Mouse (Mus musculus) heart, embryonic 11.5 days (tissue): ENCODE results near the gene St6galnac1. TPM values are rescaled to one million over a fixed set of nuclear protein-coding genes. Genes with fewer than 3 reads are reported as not detected.

Experiments used
- ATAC-seq: fragments of 200-750 bp; cut with Nextera tagmentation; replicated peaks from 2 replicates; pipeline ENCODE4 v1.8.0; 2017; ENCODE audit warnings: moderate library complexity; ENCODE audit not compliant: insufficient number of reproducible peaks, low FRiP score, low TSS enrichment
- H3K27ac ChIP-seq: fragments of 300-500 bp; sonication (generic); 2 replicates; pipeline ENCODE4 v1.5.1; 2014; ENCODE audit warnings: mild to moderate bottlenecking, low read depth, low read length
- H3K27me3 ChIP-seq: fragments of 300-500 bp; sonication (generic); 2 replicates; pipeline ENCODE4 v1.6.1; 2014; ENCODE audit warnings: mild to moderate bottlenecking, low read length, mixed read lengths; ENCODE audit not compliant: control insufficient read depth, insufficient read depth
- H3K36me3 ChIP-seq: fragments of 300-500 bp; sonication (generic); 2 replicates; pipeline ENCODE4 v1.6.1; 2014; ENCODE audit warnings: mild to moderate bottlenecking, low read length, moderate library complexity, mixed read lengths; ENCODE audit not compliant: control insufficient read depth, insufficient read depth
- H3K4me1 ChIP-seq: fragments of 300-500 bp; sonication (generic); 2 replicates; pipeline ENCODE4 v1.6.1; 2014; ENCODE audit warnings: low read length; ENCODE audit not compliant: control insufficient read depth, insufficient read depth
- H3K4me2 ChIP-seq: fragments of 300-500 bp; sonication (generic); 2 replicates; pipeline ENCODE4 v1.6.1; 2014; ENCODE audit warnings: mild to moderate bottlenecking, moderate library complexity
- H3K4me3 ChIP-seq: fragments of 300-500 bp; sonication (generic); 2 replicates; pipeline ENCODE4 v1.5.1; 2014; ENCODE audit warnings: low read depth, low read length
- H3K9ac ChIP-seq: fragments of 300-500 bp; sonication (generic); 2 replicates; pipeline ENCODE4 v1.6.1; 2014; ENCODE audit warnings: mild to moderate bottlenecking, low read depth, low read length, moderate library complexity
- H3K9me3 ChIP-seq: fragments of 300-500 bp; sonication (generic); replicated peaks from 2 replicates; pipeline ENCODE4 v1.6.1; 2016; ENCODE audit warnings: low read length; ENCODE audit not compliant: control insufficient read depth
- WGBS: fragments of 180-500 bp; shearing (Covaris S2); extraction: QIAGEN DNeasy Blood & Tissue Kit; methylation state at CpG from one replicate; pipeline ENCODE4 v1.1.7; 2014; ENCODE audit not compliant: insufficient replicate concordance; 5-methylcytosine and 5-hydroxymethylcytosine counted together
- polyA plus RNA-seq: library from polyadenylated mRNA; unstranded; fragments of >200 nt; fragmentation: Nextera tagmentation; extraction: Ambion mirVana; gene quantifications from 2 replicates; pipeline ENCODE4 v1.2.1, GENCODE M21; 2014

The St6galnac1 gene
- polyA plus RNA-seq, 1 experiment from 2014 or later, result not detected

GRCm38 (mm10) chr11:116810528-116810927, 35.2 kb upstream of the St6galnac1 start:
- no peak overlapping the region for H3K4me2 ChIP-seq
- 72% methylated on average over 11 of the region's 11 CpGs for WGBS
- peaks cover 43% of the 10 kb centered on the region for H3K4me1 ChIP-seq

GRCm38 (mm10) chr11:116809520-116809919, 34.2 kb upstream of the St6galnac1 start:
- 77% methylated on average over 8 of the region's 8 CpGs for WGBS
- Histone ChIP-seq H3K4me2 (no peak overlapping the region), H3K27me3 (no peaks in the 10 kb centered on the region), H3K9me3 (no peaks in the 10 kb centered on the region), H3K9ac (no peak overlapping the region), H3K4me3 (no peak overlapping the region), H3K36me3 (no peaks in the 10 kb centered on the region), H3K4me1 (peaks cover 33% of the 10 kb centered on the region), H3K27ac (no peak overlapping the region)
- no peak for ATAC-seq

More at GRCm38 (mm10) chr11:116810528-116810927, 35.2 kb upstream of the St6galnac1 start:
- Histone ChIP-seq H3K4me3 (no peak overlapping the region), H3K9ac (no peak overlapping the region), H3K9me3 (no peaks in the 10 kb centered on the region), H3K27ac (no peak overlapping the region), H3K36me3 (no peaks in the 10 kb centered on the region), H3K27me3 (no peaks in the 10 kb centered on the region)
- ATAC-seq, result no peak

DNA sequence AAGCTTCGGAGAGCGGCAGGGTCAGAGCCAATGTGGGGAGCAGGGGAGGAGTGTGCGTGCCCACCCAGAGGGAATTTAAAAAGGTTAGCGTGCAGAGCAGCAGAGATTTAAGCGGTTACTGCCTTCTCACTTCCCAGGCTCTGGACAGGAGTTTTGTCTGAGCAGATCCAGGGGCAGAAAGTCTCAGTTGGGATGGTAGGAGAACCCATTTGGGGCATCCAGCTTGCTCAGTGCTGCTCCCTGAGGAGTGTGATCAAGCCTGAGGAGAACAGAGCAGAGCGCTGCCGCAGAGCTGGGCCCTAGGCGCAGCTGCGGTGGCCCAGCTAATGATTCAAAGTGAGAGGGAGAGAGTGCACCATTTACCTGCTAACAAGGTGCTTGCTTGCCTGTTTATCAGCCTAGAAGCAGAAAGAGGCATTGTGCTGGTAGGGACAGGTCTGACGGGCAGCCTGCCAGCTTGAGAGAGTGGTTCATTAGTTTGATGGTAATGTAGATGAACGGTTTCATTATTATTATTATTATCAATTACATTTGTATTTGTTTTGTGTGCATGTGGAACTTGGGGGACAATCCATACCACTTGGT, 33.6 kb upstream of the St6galnac1 start:
- 72% methylated on average over 11 of the region's 11 CpGs for WGBS
- Histone ChIP-seq H3K9ac (no peak overlapping the region), H3K4me3 (no peak overlapping the region), H3K4me1 (peaks cover 27% of the 10 kb centered on the region), H3K36me3 (no peaks in the 10 kb centered on the region), H3K27ac (no peak overlapping the region), H3K9me3 (no peaks in the 10 kb centered on the region), H3K4me2 (no peak overlapping the region), H3K27me3 (no peaks in the 10 kb centered on the region)
- ATAC-seq, result no peak

DNA sequence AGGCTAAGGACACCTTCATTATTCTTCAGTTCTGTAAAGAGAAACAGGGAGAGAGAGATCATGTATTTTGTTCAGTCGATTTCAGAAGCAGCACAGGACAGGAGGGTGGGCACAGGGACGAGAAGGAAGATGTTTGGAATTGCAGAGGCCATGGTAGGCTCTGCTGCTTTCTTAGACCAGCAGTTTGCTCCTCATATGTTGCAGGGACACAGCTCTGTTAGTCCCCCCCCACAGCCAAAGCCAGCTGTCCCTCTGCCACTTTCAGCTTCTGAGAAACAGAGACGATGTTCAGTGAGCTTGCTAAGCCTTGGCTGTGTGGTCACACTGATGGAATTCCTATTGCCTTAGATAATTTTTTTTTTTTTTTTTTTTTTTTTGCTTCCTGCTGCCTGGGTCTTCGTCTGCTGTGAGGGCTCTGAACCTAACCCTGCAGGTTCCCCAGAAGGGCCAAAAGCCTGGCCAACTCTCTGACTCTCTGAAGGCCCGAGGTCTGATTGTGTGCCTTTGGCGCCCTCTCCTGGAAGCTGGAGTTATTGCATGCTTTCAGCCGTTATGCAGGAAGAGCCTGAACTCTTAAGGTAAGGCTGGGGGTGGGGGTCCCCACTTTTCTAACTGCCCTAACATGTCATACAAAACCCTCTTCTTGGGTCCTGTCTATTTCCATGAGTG, 32.8 kb upstream of the St6galnac1 start:
- Histone ChIP-seq H3K27ac (peak overlapping the region; percentile 66), H3K9ac (peak overlapping the region; percentile 22; the same call in 1 of the 2 replicates), H3K36me3 (no peaks in the 10 kb centered on the region), H3K9me3 (no peaks in the 10 kb centered on the region), H3K4me2 (no peak overlapping the region), H3K4me1 (peaks cover 19% of the 10 kb centered on the region), H3K27me3 (no peaks in the 10 kb centered on the region), H3K4me3 (no peak overlapping the region)
- 24% methylated on average over 7 of the region's 7 CpGs for WGBS
- ATAC-seq, result no peak

DNA sequence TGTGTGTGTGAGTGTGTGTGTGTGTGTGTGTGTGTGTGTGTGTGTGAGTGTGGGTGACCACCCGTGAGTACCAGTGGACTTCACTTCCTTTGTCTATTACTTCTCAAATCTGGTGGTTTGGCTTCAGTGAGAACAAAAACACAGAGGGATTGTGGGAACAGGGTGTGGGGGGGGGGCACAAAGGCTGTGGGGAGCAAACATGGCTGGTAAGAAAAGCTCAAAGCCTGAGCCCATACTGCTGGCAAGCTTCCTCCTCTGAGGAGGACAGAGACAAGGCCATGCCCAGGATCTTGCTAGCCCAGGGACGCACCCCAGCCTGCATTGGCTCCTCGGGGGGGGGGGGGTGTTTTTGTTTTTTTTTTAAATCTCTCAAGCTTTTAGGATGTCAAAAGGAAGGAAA, 32.2 kb upstream of the St6galnac1 start:
- Histone ChIP-seq H3K9ac (peak overlapping the region; percentile 22; the same call in 1 of the 2 replicates), H3K4me3 (no peak overlapping the region), H3K4me2 (no peak overlapping the region), H3K27ac (peak overlapping the region; percentile 66), H3K27me3 (no peaks in the 10 kb centered on the region), H3K36me3 (no peaks in the 10 kb centered on the region), H3K4me1 (peaks cover 13% of the 10 kb centered on the region), H3K9me3 (no peaks in the 10 kb centered on the region)
- ATAC-seq, result no peak
- WGBS, result 58% methylated on average over 3 of the region's 3 CpGs

DNA sequence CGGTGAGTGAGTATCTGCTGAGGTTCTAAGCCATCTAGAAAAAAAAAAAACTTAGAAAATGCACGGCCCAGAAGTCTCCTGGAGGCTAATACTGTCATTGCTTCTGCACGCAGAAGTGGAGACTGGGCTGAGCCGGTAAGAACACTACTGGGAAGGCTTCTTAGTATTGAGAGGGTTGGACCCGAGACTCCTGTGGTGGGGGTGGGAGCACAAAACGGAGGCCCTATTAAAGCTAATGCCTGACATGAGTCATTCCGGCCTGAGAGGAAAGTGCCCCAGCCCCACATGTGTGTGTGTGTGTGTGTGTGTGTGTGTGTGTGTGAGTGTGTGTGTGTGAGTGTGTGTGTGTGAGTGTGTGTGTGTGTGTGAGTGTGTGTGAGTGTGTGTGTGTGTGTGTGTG, 31.8 kb upstream of the St6galnac1 start:
- H3K36me3 ChIP-seq, result no peaks in the 10 kb centered on the region
- peak overlapping the region; percentile 66 for H3K27ac ChIP-seq
- H3K9me3 ChIP-seq, result no peaks in the 10 kb centered on the region
- no peak overlapping the region for H3K4me3 ChIP-seq
- no peak overlapping the region for H3K4me2 ChIP-seq
- H3K4me1 ChIP-seq, result peaks cover 9% of the 10 kb centered on the region
- H3K9ac ChIP-seq, result no peak overlapping the region
- ATAC-seq, result no peak
- 56% methylated on average over 7 of the region's 7 CpGs for WGBS
- no peaks in the 10 kb centered on the region for H3K27me3 ChIP-seq

DNA sequence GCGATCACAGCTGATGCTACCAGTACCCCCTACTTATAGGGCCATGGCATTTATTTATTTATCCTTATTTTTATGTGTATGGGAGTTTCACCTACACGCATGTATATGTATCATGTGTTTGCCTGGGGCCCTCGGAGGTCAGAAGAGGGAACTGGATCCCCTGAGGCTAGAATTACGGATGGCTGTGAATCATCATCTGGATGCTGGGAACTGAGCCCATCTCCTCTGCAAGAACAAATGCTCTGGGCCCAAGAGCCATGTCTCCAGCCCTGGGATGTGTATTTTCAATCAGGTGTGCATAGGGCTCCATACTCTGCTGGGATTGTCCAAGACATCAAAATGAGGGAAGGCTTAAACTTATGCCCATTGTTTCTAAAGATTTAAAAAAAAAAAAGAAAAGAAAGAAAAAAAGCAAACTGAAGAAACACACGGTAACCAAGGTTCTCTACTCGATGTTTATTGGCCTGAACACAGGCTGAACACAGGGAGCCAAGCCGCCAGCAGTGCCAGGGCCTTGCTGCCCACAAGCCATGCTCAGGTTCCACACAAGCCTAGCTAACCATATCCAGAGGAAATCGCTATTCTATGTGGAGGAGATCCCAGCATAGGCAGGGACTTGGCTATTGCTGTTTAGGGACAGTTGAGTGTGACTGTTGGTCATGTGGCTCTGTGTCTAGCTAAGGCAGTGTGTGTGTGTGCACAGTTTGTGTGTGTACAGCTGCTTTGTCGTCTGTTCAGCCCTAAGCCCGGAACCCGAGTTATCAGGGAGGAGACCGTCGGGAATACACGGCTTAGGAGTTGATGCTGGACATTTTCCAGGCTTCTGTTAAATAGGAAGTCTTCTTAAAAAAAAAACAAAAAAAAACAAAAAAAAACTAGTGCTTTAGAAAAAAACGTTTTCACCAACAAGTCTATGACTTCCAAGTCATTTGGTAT, 31.1 kb upstream of the St6galnac1 start:
- Histone ChIP-seq H3K9ac (no peak overlapping the region), H3K36me3 (no peaks in the 10 kb centered on the region), H3K4me2 (no peak overlapping the region), H3K9me3 (no peaks in the 10 kb centered on the region), H3K4me1 (peaks cover 5% of the 10 kb centered on the region), H3K27me3 (no peaks in the 10 kb centered on the region), H3K4me3 (no peak overlapping the region), H3K27ac (peak overlapping the region; percentile 66)
- 70% methylated on average over 15 of the region's 15 CpGs for WGBS
- no peak for ATAC-seq

DNA sequence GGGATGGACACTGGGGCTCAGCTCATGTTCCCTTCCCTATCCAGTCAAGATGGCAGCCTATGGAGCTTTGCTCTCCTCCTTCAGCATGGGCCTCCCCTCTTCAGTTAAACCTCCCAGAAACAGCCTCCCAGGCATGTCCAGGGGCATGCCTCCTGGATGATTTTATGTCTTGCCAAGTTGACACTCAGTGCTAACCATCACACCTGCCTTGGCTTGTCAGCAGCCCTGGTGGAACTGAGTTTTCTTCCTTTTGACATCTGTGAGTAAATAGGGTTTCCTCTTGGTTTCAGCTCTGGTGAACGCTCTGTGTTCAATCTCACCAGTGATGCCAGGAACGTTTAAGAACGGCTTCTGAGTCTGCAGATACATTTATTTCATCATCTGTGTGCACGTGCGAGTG, 27.4 kb upstream of the St6galnac1 start:
- H3K9me3 ChIP-seq, result no peaks in the 10 kb centered on the region
- no peaks in the 10 kb centered on the region; the same call in 1 of the 2 replicates for H3K4me1 ChIP-seq
- H3K4me3 ChIP-seq, result no peak overlapping the region
- 74% methylated on average over 5 of the region's 5 CpGs for WGBS
- no peak overlapping the region for H3K9ac ChIP-seq
- no peaks in the 10 kb centered on the region for H3K36me3 ChIP-seq
- no peak overlapping the region for H3K4me2 ChIP-seq
- ATAC-seq, result no peak
- no peaks in the 10 kb centered on the region for H3K27me3 ChIP-seq
- no peak overlapping the region for H3K27ac ChIP-seq
